Mouse (Mus musculus) neural tube, embryonic 14.5 days (tissue): ENCODE results near the gene Kxd1. TPM values are rescaled to one million over a fixed set of nuclear protein-coding genes. Genes with fewer than 3 reads are reported as not detected.

Source experiments
- ATAC-seq: fragments of 200-750 bp; cut with Nextera tagmentation; 2 replicates; pipeline ENCODE4 v1.8.0; 2017; ENCODE audit warnings: low read depth, mild to moderate bottlenecking, moderate TSS enrichment, moderate library complexity
- H3K27ac ChIP-seq: fragments of 300-500 bp; sonication (generic); 2 replicates; pipeline ENCODE4 v1.5.1; 2014; ENCODE audit warnings: low read depth, mild to moderate bottlenecking, control low read depth, low read length, moderate library complexity, mixed read lengths
- H3K27me3 ChIP-seq: fragments of 300-500 bp; sonication (generic); 2 replicates; pipeline ENCODE4 v1.6.1; 2014; ENCODE audit warnings: low read length; ENCODE audit not compliant: control insufficient read depth, insufficient read depth
- H3K36me3 ChIP-seq: fragments of 300-500 bp; sonication (generic); 2 replicates; pipeline ENCODE4 v1.6.1; 2014; ENCODE audit warnings: low read length, mixed read lengths; ENCODE audit not compliant: control insufficient read depth, insufficient read depth
- H3K4me1 ChIP-seq: fragments of 300-500 bp; sonication (generic); 2 replicates; pipeline ENCODE4 v1.6.1; 2014; ENCODE audit warnings: low read length; ENCODE audit not compliant: control insufficient read depth, insufficient read depth
- H3K4me2 ChIP-seq: fragments of 300-500 bp; sonication (generic); 2 replicates; pipeline ENCODE4 v1.6.1; 2014; ENCODE audit warnings: mild to moderate bottlenecking, low read depth, low read length, control low read depth
- H3K4me3 ChIP-seq: fragments of 300-500 bp; sonication (generic); 2 replicates; pipeline ENCODE4 v1.5.1; 2014; ENCODE audit warnings: low read depth, low read length, control low read depth, mixed read lengths
- H3K9ac ChIP-seq: fragments of 300-500 bp; sonication (generic); replicated peaks from 2 replicates; pipeline ENCODE4 v1.6.1; 2014; ENCODE audit warnings: low read depth, mild to moderate bottlenecking, control low read depth, low read length, mixed read lengths
- H3K9me3 ChIP-seq: fragments of 300-500 bp; sonication (generic); 2 replicates; pipeline ENCODE4 v1.6.1; 2016; ENCODE audit warnings: low read length; ENCODE audit not compliant: control insufficient read depth
- WGBS: fragments of 180-500 bp; shearing (Covaris S2); extraction: QIAGEN DNeasy Blood & Tissue Kit; methylation state at CpG from one replicate; pipeline ENCODE4 v1.1.7; 2014; 5-methylcytosine and 5-hydroxymethylcytosine counted together
- polyA plus RNA-seq: library from polyadenylated mRNA; unstranded; fragments of >200 nt; fragmentation: Nextera tagmentation; extraction: Ambion mirVana; gene quantifications from 2 replicates; pipeline ENCODE4 v1.2.1, GENCODE M21; 2014

The Kxd1 gene
- polyA plus RNA-seq, 1 experiment from 2014 or later, result 51.9 TPM

GRCm38 (mm10) chr8:70528182-70528797 is 534 bp upstream of the Kxd1 start:
- Histone ChIP-seq H3K9ac (peak overlapping the region; percentile 95), H3K4me1 (peaks cover 15% of the 10 kb centered on the region), H3K36me3 (peaks cover 27% of the 10 kb centered on the region), H3K4me3 (peak overlapping the region; percentile 79), H3K9me3 (no peaks in the 10 kb centered on the region), H3K4me2 (peak overlapping the region; percentile 90), H3K27me3 (no peaks in the 10 kb centered on the region), H3K27ac (peak overlapping the region; percentile 89)
- 37% methylated on average over 13 of the region's 13 CpGs for WGBS
- ATAC-seq, result no peak

GRCm38 (mm10) chr8:70527111-70527511 is 645 bp downstream of the Kxd1 start:
- no peaks in the 10 kb centered on the region for H3K9me3 ChIP-seq
- no peaks in the 10 kb centered on the region for H3K27me3 ChIP-seq
- no peak for ATAC-seq
- H3K9ac ChIP-seq, result peak overlapping the region; percentile 95
- peak overlapping the region; percentile 90 for H3K4me2 ChIP-seq
- peaks cover 18% of the 10 kb centered on the region for H3K36me3 ChIP-seq
- WGBS, result 1% methylated on average over 8 of the region's 8 CpGs
- peak overlapping the region; percentile 79 for H3K4me3 ChIP-seq
- peaks cover 20% of the 10 kb centered on the region for H3K4me1 ChIP-seq
- H3K27ac ChIP-seq, result peak overlapping the region; percentile 89; the same call in 1 of the 2 replicates

GRCm38 (mm10) chr8:70522592-70523403 is 5.0 kb downstream of the Kxd1 start:
- Histone ChIP-seq H3K4me3 (peak overlapping the region; percentile 52), H3K4me1 (peaks cover 13% of the 10 kb centered on the region), H3K27me3 (no peaks in the 10 kb centered on the region), H3K27ac (peak overlapping the region; percentile 84), H3K9me3 (no peaks in the 10 kb centered on the region), H3K36me3 (peaks cover 10% of the 10 kb centered on the region; the same call in 1 of the 2 replicates), H3K4me2 (peak overlapping the region; percentile 70), H3K9ac (peak overlapping the region; percentile 52)
- ATAC-seq, result peak; percentile 87
- under 1% methylated on average over 47 of the region's 51 CpGs for WGBS

- WGBS, result 74% methylated on average over 2 of the region's 2 CpGs
- no peaks in the 10 kb centered on the region for H3K27me3 ChIP-seq
- no peak overlapping the region for H3K4me3 ChIP-seq
Observed at GRCm38 (mm10) chr8:70519606-70520005, 8.2 kb downstream of the Kxd1 start.

GRCm38 (mm10) chr8:70519043-70519442 is 8.7 kb downstream of the Kxd1 start:
- no peak overlapping the region for H3K4me2 ChIP-seq
- WGBS, result 97% methylated on average over 6 of the region's 6 CpGs
- no peaks in the 10 kb centered on the region for H3K9me3 ChIP-seq
- no peaks in the 10 kb centered on the region for H3K27me3 ChIP-seq
- H3K4me1 ChIP-seq, result peaks cover 8% of the 10 kb centered on the region
- no peak overlapping the region for H3K27ac ChIP-seq
- H3K36me3 ChIP-seq, result peaks cover 19% of the 10 kb centered on the region; the same call in 1 of the 2 replicates
- no peak overlapping the region for H3K9ac ChIP-seq
- ATAC-seq, result no peak
- no peak overlapping the region for H3K4me3 ChIP-seq

More at GRCm38 (mm10) chr8:70519606-70520005, 8.2 kb downstream of the Kxd1 start:
- Histone ChIP-seq H3K9ac (no peak overlapping the region), H3K4me2 (no peak overlapping the region), H3K36me3 (peaks cover 15% of the 10 kb centered on the region; the same call in 1 of the 2 replicates), H3K27ac (no peak overlapping the region), H3K9me3 (no peaks in the 10 kb centered on the region), H3K4me1 (peaks cover 8% of the 10 kb centered on the region)
- no peak for ATAC-seq

GRCm38 (mm10) chr8:70517940-70518643 is 9.7 kb downstream of the Kxd1 start:
- no peaks in the 10 kb centered on the region for H3K9me3 ChIP-seq
- no peak for ATAC-seq
- no peak overlapping the region for H3K4me3 ChIP-seq
- peaks cover 8% of the 10 kb centered on the region for H3K4me1 ChIP-seq
- no peak overlapping the region for H3K9ac ChIP-seq
- 84% methylated on average over 10 of the region's 10 CpGs for WGBS
- H3K4me2 ChIP-seq, result no peak overlapping the region
- H3K36me3 ChIP-seq, result peaks cover 19% of the 10 kb centered on the region; the same call in 1 of the 2 replicates
- H3K27me3 ChIP-seq, result no peaks in the 10 kb centered on the region
- H3K27ac ChIP-seq, result no peak overlapping the region

- ATAC-seq, result no peak
- H3K9ac ChIP-seq, result no peak overlapping the region
- H3K27me3 ChIP-seq, result no peaks in the 10 kb centered on the region
- H3K36me3 ChIP-seq, result peaks cover 12% of the 10 kb centered on the region; the same call in 1 of the 2 replicates
- no peak overlapping the region for H3K27ac ChIP-seq
- no peak overlapping the region for H3K4me2 ChIP-seq
- H3K4me3 ChIP-seq, result no peak overlapping the region
- peaks cover 12% of the 10 kb centered on the region for H3K4me1 ChIP-seq
- no peaks in the 10 kb centered on the region for H3K9me3 ChIP-seq
- WGBS, result 73% methylated on average over 2 of the region's 2 CpGs
Observed at GRCm38 (mm10) chr8:70513441-70513840, 14.3 kb downstream of the Kxd1 start.

- Histone ChIP-seq H3K9me3 (no peaks in the 10 kb centered on the region), H3K4me3 (no peak overlapping the region), H3K36me3 (peaks cover 16% of the 10 kb centered on the region; the same call in 1 of the 2 replicates), H3K4me1 (peaks cover 12% of the 10 kb centered on the region), H3K27me3 (no peaks in the 10 kb centered on the region), H3K4me2 (no peak overlapping the region), H3K27ac (no peak overlapping the region; the same call in 1 of the 2 replicates), H3K9ac (no peak overlapping the region)
- WGBS, result 94% methylated on average over 11 of the region's 11 CpGs
- ATAC-seq, result no peak
Observed at GRCm38 (mm10) chr8:70512253-70512903, 15.4 kb downstream of the Kxd1 start.
